Mouse (Mus musculus) stomach, postnatal 0 days (tissue): ENCODE data around the gene Ripor1. TPM values are rescaled to one million over a fixed set of nuclear protein-coding genes. Genes with fewer than 3 reads are reported as not detected.

ENCODE experiments used
- ATAC-seq: fragments of 200-750 bp; cut with Nextera tagmentation; 2 replicates; pipeline ENCODE4 v1.8.0; 2017; ENCODE audit not compliant: low FRiP score, low TSS enrichment
- DNase-seq: peaks from one replicate; pipeline ENCODE4 v3.0.0-alpha.2; 2016; ENCODE audit warnings: low spot score
- H3K27ac ChIP-seq: fragments of 300-500 bp; sonication (generic); replicated peaks from 2 replicates; pipeline ENCODE4 v1.5.1; 2014; ENCODE audit warnings: mild to moderate bottlenecking, control low read depth
- H3K27me3 ChIP-seq: fragments of 300-500 bp; sonication (generic); 2 replicates; pipeline ENCODE4 v1.6.1; 2014; ENCODE audit warnings: low read length; ENCODE audit not compliant: control insufficient read depth, insufficient read depth
- H3K36me3 ChIP-seq: fragments of 300-500 bp; sonication (generic); 2 replicates; pipeline ENCODE4 v1.6.1; 2014; ENCODE audit warnings: low read length, mixed read lengths; ENCODE audit not compliant: control insufficient read depth, insufficient read depth
- H3K4me1 ChIP-seq: fragments of 300-500 bp; sonication (generic); replicated peaks from 2 replicates; pipeline ENCODE4 v1.6.1; 2014; ENCODE audit warnings: antibody characterized with exemption; ENCODE audit not compliant: control insufficient read depth, insufficient read depth
- H3K4me2 ChIP-seq: fragments of 300-500 bp; sonication (generic); replicated peaks from 2 replicates; pipeline ENCODE4 v1.6.1; 2014; ENCODE audit warnings: low read depth, mild to moderate bottlenecking, control low read depth, moderate library complexity
- H3K4me3 ChIP-seq: fragments of 300-500 bp; sonication (generic); 2 replicates; pipeline ENCODE4 v1.5.1; 2014; ENCODE audit warnings: low read depth, low read length, control low read depth
- H3K9ac ChIP-seq: fragments of 300-500 bp; sonication (generic); 2 replicates; pipeline ENCODE4 v1.6.1; 2014; ENCODE audit warnings: mild to moderate bottlenecking, low read length, control low read depth, mixed read lengths
- H3K9me3 ChIP-seq: fragments of 300-500 bp; sonication (generic); 2 replicates; pipeline ENCODE4 v1.6.1; 2016; ENCODE audit warnings: low read length; ENCODE audit not compliant: control insufficient read depth
- CTCF ChIP-seq: IDR thresholded peaks from 2 replicates; pipeline ENCODE4 v1.5.1; 2016; ENCODE audit warnings: antibody characterized with exemption, low read depth, mild to moderate bottlenecking, moderate library complexity
- EP300 ChIP-seq: optimal IDR thresholded peaks from 2 replicates; pipeline ENCODE3; 2016; ENCODE audit warnings: antibody characterized with exemption
- WGBS: fragments of 180-500 bp; shearing (Covaris S2); extraction: QIAGEN DNeasy Blood & Tissue Kit; methylation state at CpG from one replicate; pipeline ENCODE4 v1.1.7; 2014; 5-methylcytosine and 5-hydroxymethylcytosine counted together
- polyA plus RNA-seq: library from polyadenylated mRNA; unstranded; fragments of >200 nt; fragmentation: Nextera tagmentation; extraction: Ambion mirVana; gene quantifications from 2 replicates; pipeline ENCODE4 v1.2.1, GENCODE M21; 2015

Gene Ripor1
- polyA plus RNA-seq, 1 experiment from 2014 or later, result 8.9 TPM

DNA sequence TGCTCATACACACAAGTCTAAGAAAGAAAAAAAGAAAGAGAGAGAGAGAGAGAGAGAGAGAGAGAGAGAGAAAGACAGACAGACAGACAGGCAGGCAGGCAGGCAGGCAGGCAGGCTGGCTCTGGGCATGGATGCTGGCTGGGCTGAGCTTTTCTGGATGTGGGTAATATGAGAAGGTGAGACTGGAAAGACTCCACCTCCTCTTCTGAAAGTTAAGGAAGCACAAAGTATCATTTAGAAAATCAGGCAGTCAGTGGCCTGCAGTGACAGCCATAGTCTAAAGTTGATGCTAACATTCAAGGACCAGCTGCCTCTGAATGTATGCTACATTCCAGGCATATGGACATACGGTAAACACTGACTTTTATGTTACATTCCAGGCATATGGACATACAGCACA, 19.8 kb downstream of the Ripor1 start:
- no peak for ATAC-seq
- Histone ChIP-seq H3K36me3 (peaks cover 9% of the 10 kb centered on the region; the same call in 1 of the 2 replicates), H3K9ac (no peak overlapping the region), H3K27ac (no peak overlapping the region), H3K9me3 (no peaks in the 10 kb centered on the region), H3K27me3 (no peaks in the 10 kb centered on the region), H3K4me2 (no peak overlapping the region), H3K4me1 (no peaks in the 10 kb centered on the region), H3K4me3 (no peak overlapping the region)
- no peak for DNase-seq
- 39% methylated on average over 1 of the region's 1 CpGs for WGBS
- TF ChIP-seq EP300, result no peak
- no peak for TF ChIP-seq CTCF

DNA sequence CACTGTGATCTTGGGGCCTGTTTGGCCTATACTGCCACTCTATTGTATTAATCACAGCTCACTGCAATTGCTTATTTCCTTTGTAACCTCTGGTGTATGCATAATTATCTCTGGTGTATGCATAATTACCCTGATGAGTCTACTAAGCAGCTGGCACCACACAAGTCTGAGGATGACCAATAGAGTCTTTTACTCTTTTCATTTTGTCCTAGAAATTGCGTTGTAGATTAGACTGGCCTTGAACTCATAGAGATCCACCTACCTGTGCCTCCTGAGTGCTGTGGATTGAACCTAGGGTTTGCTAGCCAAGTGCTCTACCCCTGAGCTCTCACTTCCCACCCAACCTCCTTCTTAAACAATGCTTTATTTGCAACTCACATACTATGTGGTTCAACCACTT, 21.0 kb downstream of the Ripor1 start:
- TF ChIP-seq EP300, result no peak
- TF ChIP-seq CTCF, result no peak
- 81% methylated on average over 1 of the region's 1 CpGs for WGBS
- ATAC-seq, result no peak
- Histone ChIP-seq H3K9me3 (no peaks in the 10 kb centered on the region), H3K27ac (no peak overlapping the region), H3K4me1 (no peaks in the 10 kb centered on the region), H3K9ac (no peak overlapping the region), H3K4me2 (no peak overlapping the region), H3K27me3 (no peaks in the 10 kb centered on the region), H3K36me3 (peaks cover 3% of the 10 kb centered on the region; the same call in 1 of the 2 replicates), H3K4me3 (no peak overlapping the region)
- DNase-seq, result no peak

DNA sequence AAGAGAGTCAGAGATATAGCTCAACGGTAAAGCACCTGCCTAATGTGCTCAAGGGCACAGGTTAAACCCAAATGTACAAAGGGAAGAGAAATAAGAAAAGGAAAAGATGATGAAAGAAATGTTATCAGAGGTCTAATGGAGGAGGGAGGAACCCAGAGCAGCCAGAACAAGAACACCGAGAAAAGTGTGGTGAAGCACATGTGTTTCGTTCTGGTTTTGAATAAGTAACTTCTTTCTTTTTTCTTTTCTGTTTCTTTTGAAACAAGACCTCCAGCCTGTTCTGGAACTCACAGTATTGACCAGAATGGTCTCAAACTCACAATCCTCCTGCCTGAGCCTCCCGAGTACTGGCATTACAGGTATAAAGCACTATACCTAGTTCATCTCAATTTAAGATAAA, 24.3 kb downstream of the Ripor1 start:
- TF ChIP-seq EP300 (no peak), CTCF (no peak)
- H3K4me2 ChIP-seq, result no peak overlapping the region
- no peak for ATAC-seq
- H3K9me3 ChIP-seq, result no peaks in the 10 kb centered on the region
- no peak overlapping the region for H3K4me3 ChIP-seq
- no peak overlapping the region for H3K9ac ChIP-seq
- H3K27ac ChIP-seq, result no peak overlapping the region
- DNase-seq, result no peak
- WGBS, result 81% methylated on average over 4 of the region's 4 CpGs
- no peaks in the 10 kb centered on the region for H3K4me1 ChIP-seq
- H3K36me3 ChIP-seq, result no peaks in the 10 kb centered on the region
- no peaks in the 10 kb centered on the region for H3K27me3 ChIP-seq

DNA sequence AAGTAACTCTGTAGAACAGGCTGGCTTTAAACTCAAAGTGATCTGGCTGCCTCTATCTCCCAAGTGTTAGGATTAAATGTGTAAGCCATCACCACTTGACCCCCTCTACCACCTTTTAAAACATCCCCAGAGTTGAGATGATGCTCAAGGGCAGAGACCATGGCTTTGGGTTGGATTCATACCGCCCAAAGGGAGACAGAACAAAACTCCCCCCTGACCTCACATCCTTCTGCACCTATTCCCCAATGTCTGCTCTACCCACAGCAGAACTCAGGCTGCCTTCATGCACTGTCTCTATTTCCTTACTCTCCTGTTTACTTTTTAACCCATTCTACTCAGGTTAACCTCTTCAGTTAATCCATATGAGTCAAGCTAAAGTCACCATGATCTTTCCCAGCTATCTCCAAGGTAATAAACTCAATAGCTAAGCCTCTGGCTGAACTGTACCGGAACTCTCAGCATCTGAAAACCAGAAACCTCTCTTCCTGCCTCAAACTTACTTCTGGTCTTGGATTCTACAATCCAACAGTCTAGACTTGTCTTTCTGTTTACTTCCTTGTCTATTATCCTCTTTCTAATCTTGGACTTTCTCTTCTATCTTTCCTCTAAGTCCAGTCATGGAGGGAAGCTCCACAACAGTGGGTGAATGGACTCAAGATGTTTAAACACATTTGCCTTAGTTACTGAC, 29.9 kb downstream of the Ripor1 start:
- TF ChIP-seq CTCF (no peak), EP300 (no peak)
- 75% methylated on average over 2 of the region's 2 CpGs for WGBS
- peak overlapping the region; percentile 91 for H3K4me2 ChIP-seq
- no peaks in the 10 kb centered on the region for H3K36me3 ChIP-seq
- H3K27me3 ChIP-seq, result no peaks in the 10 kb centered on the region
- no peak for ATAC-seq
- peak overlapping the region; percentile 87 for H3K4me3 ChIP-seq
- H3K9me3 ChIP-seq, result no peaks in the 10 kb centered on the region
- H3K9ac ChIP-seq, result no peak overlapping the region
- H3K4me1 ChIP-seq, result no peaks in the 10 kb centered on the region
- H3K27ac ChIP-seq, result no peak overlapping the region
- DNase-seq, result no peak

DNA sequence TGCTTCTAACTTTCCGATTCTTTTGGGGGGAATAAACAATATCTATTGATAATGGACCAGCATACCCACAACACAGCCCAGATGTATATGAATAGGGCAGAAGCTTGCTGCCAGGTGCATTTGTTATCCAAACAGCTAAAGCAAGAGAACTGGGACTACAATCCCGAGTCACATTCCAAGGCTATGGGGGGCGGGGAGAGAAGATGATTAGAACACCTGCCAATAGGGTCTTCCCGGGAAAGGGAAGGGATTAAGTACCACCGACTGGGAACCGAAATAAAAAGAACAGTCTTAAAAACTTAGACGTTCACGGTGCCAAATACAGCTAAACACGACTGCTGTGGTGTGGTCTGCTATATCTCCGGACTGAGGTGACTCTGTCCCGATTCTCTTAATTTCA, 30.4 kb downstream of the Ripor1 start:
- no peaks in the 10 kb centered on the region for H3K9me3 ChIP-seq
- peak overlapping the region; percentile 91 for H3K4me2 ChIP-seq
- no peaks in the 10 kb centered on the region for H3K36me3 ChIP-seq
- WGBS, result 2% methylated on average over 11 of the region's 11 CpGs
- peak overlapping the region; percentile 100 for H3K27ac ChIP-seq
- TF ChIP-seq EP300, result no peak
- TF ChIP-seq CTCF, result no peak
- H3K4me1 ChIP-seq, result no peaks in the 10 kb centered on the region
- no peaks in the 10 kb centered on the region for H3K27me3 ChIP-seq
- H3K4me3 ChIP-seq, result peak overlapping the region; percentile 87
- ATAC-seq (no peak), DNase-seq (no peak)
- peak overlapping the region; percentile 78 for H3K9ac ChIP-seq
